Mouse (Mus musculus): ENCODE results near the gene Crat. TPM values are rescaled to one million over a fixed set of nuclear protein-coding genes. Genes with fewer than 3 reads are reported as not detected.

The Crat gene
- polyA plus RNA-seq (2014; fragmentation: Nextera tagmentation; extraction: Ambion mirVana) = 25.8 and 30.0 TPM in 2 replicates

GRCm38 (mm10) chr2:30415157-30415935 lies at the start of gene Crat:
Gene Crat, minus strand, starts transcription at chr2:30415813.
- H3K36me3 ChIP-seq (ENCODE audit: control insufficient read depth, insufficient read depth, low read length) = no peaks in the 10 kb centered on the region
- H3K9ac ChIP-seq (ENCODE audit: low read length) = peak within 1 kb of the TSS; percentile 96
- H3K4me1 ChIP-seq (replicated peaks; ENCODE audit: control insufficient read depth, insufficient read depth, low read length) = peaks cover 16% of the 10 kb centered on the region
- no peaks in the 10 kb centered on the region for H3K9me3 ChIP-seq (ENCODE audit: control insufficient read depth, low read length)
- WGBS = 1% methylated on average over 58 of the region's 58 CpGs
- H3K27me3 ChIP-seq (ENCODE audit: control insufficient read depth, insufficient read depth, low read length) = no peaks in the 10 kb centered on the region
- peak within 1 kb of the TSS; percentile 88 for H3K4me3 ChIP-seq (ENCODE audit: low read depth, low read length)
- H3K4me2 ChIP-seq (ENCODE audit: low read depth, low read length, severe bottlenecking) = peak within 1 kb of the TSS; percentile 94
- DNase-seq (ENCODE audit: low spot score) = peak; percentile 91
- H3K27ac ChIP-seq (ENCODE audit: low read depth, low read length) = peak within 1 kb of the TSS; percentile 97
- peak; percentile 90 for ATAC-seq (replicated peaks; ENCODE audit: low FRiP score)

- no peak for ATAC-seq (replicated peaks; ENCODE audit: low FRiP score)
- H3K27me3 ChIP-seq (ENCODE audit: control insufficient read depth, insufficient read depth, low read length) = peaks cover 3% of the 10 kb centered on the region
- no peak for DNase-seq (ENCODE audit: low spot score)
- H3K4me2 ChIP-seq (ENCODE audit: low read depth, low read length, severe bottlenecking) = peak overlapping the region; percentile 28
- H3K4me3 ChIP-seq (ENCODE audit: low read depth, low read length) = peak overlapping the region; percentile 15; the same call in 1 of the 2 replicates
- WGBS = 70% methylated on average over 5 of the region's 5 CpGs
- H3K4me1 ChIP-seq (replicated peaks; ENCODE audit: control insufficient read depth, insufficient read depth, low read length) = peaks cover 9% of the 10 kb centered on the region
- no peaks in the 10 kb centered on the region for H3K36me3 ChIP-seq (ENCODE audit: control insufficient read depth, insufficient read depth, low read length)
- H3K27ac ChIP-seq (ENCODE audit: low read depth, low read length) = no peak overlapping the region
- no peak overlapping the region; the same call in 1 of the 2 replicates for H3K9ac ChIP-seq (ENCODE audit: low read length)
- H3K9me3 ChIP-seq (ENCODE audit: control insufficient read depth, low read length) = no peaks in the 10 kb centered on the region
These were observed 48.8 kb upstream of the Crat start for GRCm38 (mm10) chr2:30464411-30464810.

GRCm38 (mm10) chr2:30463904-30464330 lies 48.3 kb upstream of the Crat start:
- ATAC-seq (replicated peaks; ENCODE audit: low FRiP score) (peak; percentile 84), DNase-seq (ENCODE audit: low spot score) (peak; percentile 69)
- H3K27ac ChIP-seq (ENCODE audit: low read depth, low read length) = no peak overlapping the region
- H3K4me2 ChIP-seq (ENCODE audit: low read depth, low read length, severe bottlenecking) = peak overlapping the region; percentile 28
- H3K4me1 ChIP-seq (replicated peaks; ENCODE audit: control insufficient read depth, insufficient read depth, low read length) = peaks cover 9% of the 10 kb centered on the region
- H3K9ac ChIP-seq (ENCODE audit: low read length) = no peak overlapping the region; the same call in 1 of the 2 replicates
- 9% methylated on average over 9 of the region's 9 CpGs for WGBS
- no peaks in the 10 kb centered on the region for H3K9me3 ChIP-seq (ENCODE audit: control insufficient read depth, low read length)
- peaks cover under 1% of the 10 kb centered on the region for H3K27me3 ChIP-seq (ENCODE audit: control insufficient read depth, insufficient read depth, low read length)
- no peaks in the 10 kb centered on the region for H3K36me3 ChIP-seq (ENCODE audit: control insufficient read depth, insufficient read depth, low read length)
- peak overlapping the region; percentile 15; the same call in 1 of the 2 replicates for H3K4me3 ChIP-seq (ENCODE audit: low read depth, low read length)

GRCm38 (mm10) chr2:30463341-30463761 lies 47.7 kb upstream of the Crat start:
- no peak overlapping the region for H3K4me3 ChIP-seq (ENCODE audit: low read depth, low read length)

GRCm38 (mm10) chr2:30459241-30459640 lies 43.6 kb upstream of the Crat start:
- H3K9me3 ChIP-seq (ENCODE audit: control insufficient read depth, low read length) = no peaks in the 10 kb centered on the region
- no peak for DNase-seq (ENCODE audit: low spot score)
- no peak overlapping the region for H3K9ac ChIP-seq (ENCODE audit: low read length)
- WGBS = 95% methylated on average over 6 of the region's 6 CpGs
- H3K4me1 ChIP-seq (replicated peaks; ENCODE audit: control insufficient read depth, insufficient read depth, low read length) = peaks cover 9% of the 10 kb centered on the region
- H3K4me3 ChIP-seq (ENCODE audit: low read depth, low read length) = no peak overlapping the region
- H3K4me2 ChIP-seq (ENCODE audit: low read depth, low read length, severe bottlenecking) = no peak overlapping the region
- no peak overlapping the region for H3K27ac ChIP-seq (ENCODE audit: low read depth, low read length)
- no peaks in the 10 kb centered on the region for H3K36me3 ChIP-seq (ENCODE audit: control insufficient read depth, insufficient read depth, low read length)
- no peak for ATAC-seq (replicated peaks; ENCODE audit: low FRiP score)
- no peaks in the 10 kb centered on the region for H3K27me3 ChIP-seq (ENCODE audit: control insufficient read depth, insufficient read depth, low read length)

More at GRCm38 (mm10) chr2:30463341-30463761, 47.7 kb upstream of the Crat start:
- ATAC-seq (replicated peaks; ENCODE audit: low FRiP score) = no peak
- H3K9me3 ChIP-seq (ENCODE audit: control insufficient read depth, low read length) = no peaks in the 10 kb centered on the region
- WGBS = 37% methylated on average over 5 of the region's 5 CpGs
- no peak for DNase-seq (ENCODE audit: low spot score)
- H3K27ac ChIP-seq (ENCODE audit: low read depth, low read length) = no peak overlapping the region
- no peak overlapping the region; the same call in 1 of the 2 replicates for H3K9ac ChIP-seq (ENCODE audit: low read length)
- peak overlapping the region; percentile 28 for H3K4me2 ChIP-seq (ENCODE audit: low read depth, low read length, severe bottlenecking)
- H3K4me1 ChIP-seq (replicated peaks; ENCODE audit: control insufficient read depth, insufficient read depth, low read length) = peaks cover 9% of the 10 kb centered on the region
- no peaks in the 10 kb centered on the region for H3K36me3 ChIP-seq (ENCODE audit: control insufficient read depth, insufficient read depth, low read length)
- H3K27me3 ChIP-seq (ENCODE audit: control insufficient read depth, insufficient read depth, low read length) = no peaks in the 10 kb centered on the region

GRCm38 (mm10) chr2:30458349-30458748 lies 42.7 kb upstream of the Crat start:
- H3K27ac ChIP-seq (ENCODE audit: low read depth, low read length) = no peak overlapping the region
- no peaks in the 10 kb centered on the region for H3K36me3 ChIP-seq (ENCODE audit: control insufficient read depth, insufficient read depth, low read length)
- ATAC-seq (replicated peaks; ENCODE audit: low FRiP score) (no peak), DNase-seq (ENCODE audit: low spot score) (no peak)
- no peak overlapping the region for H3K4me2 ChIP-seq (ENCODE audit: low read depth, low read length, severe bottlenecking)
- WGBS = 89% methylated on average over 6 of the region's 6 CpGs
- no peak overlapping the region for H3K9ac ChIP-seq (ENCODE audit: low read length)
- no peak overlapping the region for H3K4me3 ChIP-seq (ENCODE audit: low read depth, low read length)
- H3K4me1 ChIP-seq (replicated peaks; ENCODE audit: control insufficient read depth, insufficient read depth, low read length) = peaks cover 4% of the 10 kb centered on the region; the same call in 1 of the 2 replicates
- H3K9me3 ChIP-seq (ENCODE audit: control insufficient read depth, low read length) = no peaks in the 10 kb centered on the region
- H3K27me3 ChIP-seq (ENCODE audit: control insufficient read depth, insufficient read depth, low read length) = no peaks in the 10 kb centered on the region

GRCm38 (mm10) chr2:30456104-30456980 lies 40.7 kb upstream of the Crat start:
- no peaks in the 10 kb centered on the region for H3K4me1 ChIP-seq (replicated peaks; ENCODE audit: control insufficient read depth, insufficient read depth, low read length)
- no peak overlapping the region for H3K9ac ChIP-seq (ENCODE audit: low read length)
- no peaks in the 10 kb centered on the region for H3K27me3 ChIP-seq (ENCODE audit: control insufficient read depth, insufficient read depth, low read length)
- H3K36me3 ChIP-seq (ENCODE audit: control insufficient read depth, insufficient read depth, low read length) = no peaks in the 10 kb centered on the region
- H3K4me2 ChIP-seq (ENCODE audit: low read depth, low read length, severe bottlenecking) = no peak overlapping the region
- 78% methylated on average over 13 of the region's 13 CpGs for WGBS
- no peak overlapping the region for H3K4me3 ChIP-seq (ENCODE audit: low read depth, low read length)
- DNase-seq (ENCODE audit: low spot score) (no peak), ATAC-seq (replicated peaks; ENCODE audit: low FRiP score) (no peak)
- no peaks in the 10 kb centered on the region for H3K9me3 ChIP-seq (ENCODE audit: control insufficient read depth, low read length)
- H3K27ac ChIP-seq (ENCODE audit: low read depth, low read length) = no peak overlapping the region

GRCm38 (mm10) chr2:30454587-30454986 lies 39.0 kb upstream of the Crat start:
- DNase-seq (ENCODE audit: low spot score) (no peak), ATAC-seq (replicated peaks; ENCODE audit: low FRiP score) (no peak)
- no peak overlapping the region for H3K9ac ChIP-seq (ENCODE audit: low read length)
- no peaks in the 10 kb centered on the region; the same call in 1 of the 2 replicates for H3K36me3 ChIP-seq (ENCODE audit: control insufficient read depth, insufficient read depth, low read length)
- H3K27me3 ChIP-seq (ENCODE audit: control insufficient read depth, insufficient read depth, low read length) = no peaks in the 10 kb centered on the region
- H3K4me3 ChIP-seq (ENCODE audit: low read depth, low read length) = no peak overlapping the region
- 0 out of 2 replicates have a peak, but pooled peaks cover 4% of the 10 kb centered on the region for H3K9me3 ChIP-seq (ENCODE audit: control insufficient read depth, low read length)
- H3K4me2 ChIP-seq (ENCODE audit: low read depth, low read length, severe bottlenecking) = no peak overlapping the region
- H3K27ac ChIP-seq (ENCODE audit: low read depth, low read length) = no peak overlapping the region
- 84% methylated on average over 5 of the region's 5 CpGs for WGBS
- no peaks in the 10 kb centered on the region for H3K4me1 ChIP-seq (replicated peaks; ENCODE audit: control insufficient read depth, insufficient read depth, low read length)
